Mouse (Mus musculus): ENCODE data around the gene Dgki. TPM values are rescaled to one million over a fixed set of nuclear protein-coding genes. Genes with fewer than 3 reads are reported as not detected.

Dgki gene
- polyA plus RNA-seq, 1 experiment from 2014 or later = 1.1 TPM

- Histone ChIP-seq H3K4me1 (no peaks in the 10 kb centered on the region), H3K4me3 (no peak overlapping the region), H3K36me3 (no peaks in the 10 kb centered on the region), H3K9ac (no peak overlapping the region), H3K9me3 (no peaks in the 10 kb centered on the region), H3K27me3 (no peaks in the 10 kb centered on the region), H3K4me2 (no peak overlapping the region), H3K27ac (no peak overlapping the region)
- no peak for ATAC-seq (ENCODE audit: insufficient number of reproducible peaks, insufficient read depth, low FRiP score, low TSS enrichment, low read depth)
- 56% methylated on average over 6 of the region's 6 CpGs for WGBS
Measured at GRCm38 (mm10) chr6:37231148-37231547, 68.8 kb downstream of the Dgki start.

- Histone ChIP-seq H3K9ac (no peak overlapping the region), H3K4me3 (no peak overlapping the region), H3K36me3 (no peaks in the 10 kb centered on the region), H3K4me2 (no peak overlapping the region), H3K27me3 (no peaks in the 10 kb centered on the region), H3K9me3 (no peaks in the 10 kb centered on the region), H3K27ac (no peak overlapping the region), H3K4me1 (peaks cover 28% of the 10 kb centered on the region)
- 37% methylated on average over 7 of the region's 7 CpGs for WGBS
- ATAC-seq (ENCODE audit: insufficient number of reproducible peaks, insufficient read depth, low FRiP score, low TSS enrichment, low read depth) = no peak
Measured at GRCm38 (mm10) chr6:37222947-37223510, 77.0 kb downstream of the Dgki start.

- ATAC-seq (ENCODE audit: insufficient number of reproducible peaks, insufficient read depth, low FRiP score, low TSS enrichment, low read depth) = no peak
- H3K27me3 ChIP-seq = no peaks in the 10 kb centered on the region
- no peaks in the 10 kb centered on the region for H3K36me3 ChIP-seq
- H3K9ac ChIP-seq = no peak overlapping the region
- H3K9me3 ChIP-seq = no peaks in the 10 kb centered on the region
- no peak overlapping the region for H3K27ac ChIP-seq
- no peak overlapping the region for H3K4me2 ChIP-seq
- H3K4me1 ChIP-seq = peaks cover 28% of the 10 kb centered on the region
- no peak overlapping the region for H3K4me3 ChIP-seq
- WGBS = 53% methylated on average over 6 of the region's 6 CpGs
Measured at GRCm38 (mm10) chr6:37222016-37222415, 78.0 kb downstream of the Dgki start.

GRCm38 (mm10) chr6:37219110-37219509 lies 80.9 kb downstream of the Dgki start:
- Histone ChIP-seq H3K36me3 (no peaks in the 10 kb centered on the region), H3K9ac (no peak overlapping the region), H3K4me1 (peaks cover 42% of the 10 kb centered on the region), H3K27ac (no peak overlapping the region), H3K27me3 (no peaks in the 10 kb centered on the region), H3K4me3 (no peak overlapping the region), H3K4me2 (no peak overlapping the region), H3K9me3 (no peaks in the 10 kb centered on the region)
- ATAC-seq (ENCODE audit: insufficient number of reproducible peaks, insufficient read depth, low FRiP score, low TSS enrichment, low read depth) = no peak
- WGBS = 55% methylated on average over 4 of the region's 4 CpGs

- 38% methylated on average over 4 of the region's 4 CpGs for WGBS
- H3K4me2 ChIP-seq = no peak overlapping the region; the same call in 1 of the 2 replicates
- no peaks in the 10 kb centered on the region for H3K36me3 ChIP-seq
- peak; percentile 65; the same call in 1 of the 2 replicates for ATAC-seq (ENCODE audit: insufficient number of reproducible peaks, insufficient read depth, low FRiP score, low TSS enrichment, low read depth)
- no peak overlapping the region for H3K9ac ChIP-seq
- H3K4me3 ChIP-seq = no peak overlapping the region
- no peaks in the 10 kb centered on the region for H3K9me3 ChIP-seq
- peak overlapping the region; percentile 79 for H3K27ac ChIP-seq
- H3K27me3 ChIP-seq = no peaks in the 10 kb centered on the region
- H3K4me1 ChIP-seq = peaks cover 52% of the 10 kb centered on the region
Measured at GRCm38 (mm10) chr6:37216342-37216763, 83.6 kb downstream of the Dgki start.

GRCm38 (mm10) chr6:37215655-37216054 lies 84.3 kb downstream of the Dgki start:
- no peaks in the 10 kb centered on the region for H3K27me3 ChIP-seq
- H3K36me3 ChIP-seq = no peaks in the 10 kb centered on the region
- no peaks in the 10 kb centered on the region for H3K9me3 ChIP-seq
- 14% methylated on average over 10 of the region's 10 CpGs for WGBS
- no peak for ATAC-seq (ENCODE audit: insufficient number of reproducible peaks, insufficient read depth, low FRiP score, low TSS enrichment, low read depth)
- H3K4me3 ChIP-seq = no peak overlapping the region
- H3K27ac ChIP-seq = peak overlapping the region; percentile 79
- peaks cover 56% of the 10 kb centered on the region for H3K4me1 ChIP-seq
- H3K4me2 ChIP-seq = peak overlapping the region; percentile 5; the same call in 1 of the 2 replicates
- no peak overlapping the region for H3K9ac ChIP-seq

GRCm38 (mm10) chr6:37212930-37213329 lies 87.1 kb downstream of the Dgki start:
- no peak for ATAC-seq (ENCODE audit: insufficient number of reproducible peaks, insufficient read depth, low FRiP score, low TSS enrichment, low read depth)
- 40% methylated on average over 4 of the region's 4 CpGs for WGBS

GRCm38 (mm10) chr6:37211545-37212247 lies 88.3 kb downstream of the Dgki start:
- WGBS = 43% methylated on average over 9 of the region's 9 CpGs
- Histone ChIP-seq H3K9ac (no peak overlapping the region), H3K9me3 (no peaks in the 10 kb centered on the region), H3K27ac (peak overlapping the region; percentile 80), H3K36me3 (no peaks in the 10 kb centered on the region), H3K27me3 (no peaks in the 10 kb centered on the region), H3K4me3 (no peak overlapping the region), H3K4me1 (peaks cover 47% of the 10 kb centered on the region), H3K4me2 (no peak overlapping the region)
- 0 out of 2 replicates have a peak, but pooled peaks have one; percentile 22 for ATAC-seq (ENCODE audit: insufficient number of reproducible peaks, insufficient read depth, low FRiP score, low TSS enrichment, low read depth)

More at GRCm38 (mm10) chr6:37212930-37213329, 87.1 kb downstream of the Dgki start:
- Histone ChIP-seq H3K27me3 (no peaks in the 10 kb centered on the region), H3K4me2 (no peak overlapping the region), H3K9ac (no peak overlapping the region), H3K9me3 (no peaks in the 10 kb centered on the region), H3K4me3 (no peak overlapping the region), H3K4me1 (peaks cover 50% of the 10 kb centered on the region), H3K27ac (peak overlapping the region; percentile 77), H3K36me3 (no peaks in the 10 kb centered on the region)

- H3K27me3 ChIP-seq = no peaks in the 10 kb centered on the region
- H3K27ac ChIP-seq = no peak overlapping the region
- 0 out of 2 replicates have a peak, but pooled peaks cover under 1% of the 10 kb centered on the region for H3K4me1 ChIP-seq
- H3K4me2 ChIP-seq = no peak overlapping the region
- WGBS = 62% methylated on average over 4 of the region's 4 CpGs
- H3K9me3 ChIP-seq = no peaks in the 10 kb centered on the region
- no peaks in the 10 kb centered on the region for H3K36me3 ChIP-seq
- H3K4me3 ChIP-seq = no peak overlapping the region
- ATAC-seq (ENCODE audit: insufficient number of reproducible peaks, insufficient read depth, low FRiP score, low TSS enrichment, low read depth) = no peak
- no peak overlapping the region for H3K9ac ChIP-seq
Measured at GRCm38 (mm10) chr6:37202901-37203300, 97.1 kb downstream of the Dgki start.

GRCm38 (mm10) chr6:37200840-37201239 lies 99.1 kb downstream of the Dgki start:
- Histone ChIP-seq H3K9me3 (no peaks in the 10 kb centered on the region), H3K36me3 (no peaks in the 10 kb centered on the region), H3K4me3 (no peak overlapping the region), H3K27me3 (no peaks in the 10 kb centered on the region), H3K9ac (no peak overlapping the region), H3K4me2 (no peak overlapping the region), H3K4me1 (peaks cover 4% of the 10 kb centered on the region; the same call in 1 of the 2 replicates), H3K27ac (no peak overlapping the region)
- no peak for ATAC-seq (ENCODE audit: insufficient number of reproducible peaks, insufficient read depth, low FRiP score, low TSS enrichment, low read depth)
- 85% methylated on average over 5 of the region's 5 CpGs for WGBS

GRCm38 (mm10) chr6:37199502-37199901 lies 100.5 kb downstream of the Dgki start:
- WGBS = 86% methylated on average over 3 of the region's 3 CpGs
- Histone ChIP-seq H3K36me3 (no peaks in the 10 kb centered on the region), H3K4me1 (peaks cover 4% of the 10 kb centered on the region; the same call in 1 of the 2 replicates), H3K4me2 (no peak overlapping the region), H3K9me3 (no peaks in the 10 kb centered on the region), H3K27ac (no peak overlapping the region), H3K9ac (no peak overlapping the region), H3K27me3 (no peaks in the 10 kb centered on the region), H3K4me3 (no peak overlapping the region)
- no peak for ATAC-seq (ENCODE audit: insufficient number of reproducible peaks, insufficient read depth, low FRiP score, low TSS enrichment, low read depth)

- 44% methylated on average over 13 of the region's 13 CpGs for WGBS
- H3K4me1 ChIP-seq = peaks cover 4% of the 10 kb centered on the region; the same call in 1 of the 2 replicates
- ATAC-seq (ENCODE audit: insufficient number of reproducible peaks, insufficient read depth, low FRiP score, low TSS enrichment, low read depth) = no peak
- no peaks in the 10 kb centered on the region for H3K36me3 ChIP-seq
- peak overlapping the region; percentile 18; the same call in 1 of the 2 replicates for H3K4me2 ChIP-seq
- no peak overlapping the region for H3K4me3 ChIP-seq
- H3K9me3 ChIP-seq = no peaks in the 10 kb centered on the region
- no peak overlapping the region for H3K9ac ChIP-seq
- H3K27ac ChIP-seq = no peak overlapping the region
- no peaks in the 10 kb centered on the region for H3K27me3 ChIP-seq
Measured at GRCm38 (mm10) chr6:37197745-37198144, 102.2 kb downstream of the Dgki start.

All from embryonic facial prominence, embryonic 13.5 days (tissue).